Mouse (Mus musculus): ENCODE measurements at regions not wholly inside any gene's neighbourhood (a gene's known extent, or its start where the extent isn't known, plus 50 kb on each side); places are given as distances from the start of the nearest gene placed in this dataset.

DNA sequence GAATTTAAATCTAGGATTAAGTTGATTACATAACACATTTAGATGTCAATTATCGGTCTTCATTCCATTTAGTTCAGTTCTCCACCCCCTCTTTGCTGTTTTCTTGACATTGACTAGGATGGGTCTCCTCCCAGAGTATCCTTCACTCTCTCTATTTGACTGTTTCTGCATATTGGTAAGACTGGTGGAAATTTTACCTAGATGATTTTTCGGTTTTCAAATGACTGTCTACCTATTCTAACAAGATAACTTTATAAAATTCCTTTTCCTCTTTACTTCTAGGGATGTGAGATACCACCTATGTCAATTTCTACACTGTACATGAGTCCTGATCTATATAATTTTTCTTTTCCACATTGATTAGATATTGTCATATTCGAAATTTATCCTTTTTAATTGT, 142.4 kb upstream of the Ccdc54 start:
- TF ChIP-seq CTCF (IDR thresholded peaks at IDR 0.05; ENCODE audit: insufficient read depth, low read length), result no peak
- no peak for TF ChIP-seq POLR2A (IDR thresholded peaks at IDR 0.05; ENCODE audit: borderline replicate concordance, extremely low read depth, low read depth, low read length)
- no peak for DNase-seq
- WGBS, result 92% methylated on average over 3 of the region's 3 CpGs
- Histone ChIP-seq H3K4me1 (ENCODE audit: control insufficient read depth, insufficient read depth, low read length) (peaks cover 4% of the 10 kb centered on the region), H3K4me3 (replicated peaks; ENCODE audit: extremely low read depth, low read depth, low read length) (no peak overlapping the region)

- peak; percentile 93 for DNase-seq
- Histone ChIP-seq H3K4me1 (ENCODE audit: control insufficient read depth, insufficient read depth, low read length) (peaks cover 4% of the 10 kb centered on the region), H3K4me3 (replicated peaks; ENCODE audit: extremely low read depth, low read depth, low read length) (peak overlapping the region; percentile 79)
- WGBS, result under 1% methylated on average over 58 of the region's 58 CpGs
- peak; percentile 93 for TF ChIP-seq POLR2A (IDR thresholded peaks at IDR 0.05; ENCODE audit: borderline replicate concordance, extremely low read depth, low read depth, low read length)
- TF ChIP-seq CTCF (IDR thresholded peaks at IDR 0.05; ENCODE audit: insufficient read depth, low read length), result no peak
Measured at GRCm38 (mm10) chr16:50732082-50733006, 141.4 kb upstream of the Ccdc54 start.

GRCm38 (mm10) chr16:50729341-50729740, 138.4 kb upstream of the Ccdc54 start:
- TF ChIP-seq CTCF (IDR thresholded peaks at IDR 0.05; ENCODE audit: insufficient read depth, low read length) (no peak), POLR2A (IDR thresholded peaks at IDR 0.05; ENCODE audit: borderline replicate concordance, extremely low read depth, low read depth, low read length) (no peak)
- H3K4me1 ChIP-seq (ENCODE audit: control insufficient read depth, insufficient read depth, low read length), result peaks cover 2% of the 10 kb centered on the region; the same call in 1 of the 2 replicates
- WGBS, result 61% methylated on average over 5 of the region's 5 CpGs
- no peak overlapping the region for H3K4me3 ChIP-seq (replicated peaks; ENCODE audit: extremely low read depth, low read depth, low read length)
- no peak for DNase-seq

DNA sequence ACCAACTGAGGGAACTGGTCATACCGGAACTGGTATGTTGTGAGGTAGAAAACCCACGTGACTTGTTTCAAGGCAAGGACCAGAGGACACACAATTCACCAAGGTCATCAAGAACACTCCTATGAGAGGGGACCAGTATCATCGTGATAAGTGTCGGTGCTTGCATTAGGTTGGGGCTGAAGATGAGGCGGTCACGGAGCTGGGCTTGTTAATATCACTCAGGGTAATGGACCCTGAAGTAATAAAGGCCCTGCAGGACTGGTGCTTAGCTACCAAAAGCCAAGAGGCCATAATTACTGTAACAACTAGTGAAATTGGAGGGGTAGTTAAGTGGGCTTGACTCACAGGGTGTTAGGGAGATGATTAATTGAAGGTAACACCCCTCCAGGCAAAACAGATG, 132.2 kb upstream of the Ccdc54 start:
- 94% methylated on average over 6 of the region's 6 CpGs for WGBS
- no peak for DNase-seq
- Histone ChIP-seq H3K4me1 (ENCODE audit: control insufficient read depth, insufficient read depth, low read length) (no peaks in the 10 kb centered on the region), H3K4me3 (replicated peaks; ENCODE audit: extremely low read depth, low read depth, low read length) (no peak overlapping the region)
- TF ChIP-seq POLR2A (IDR thresholded peaks at IDR 0.05; ENCODE audit: borderline replicate concordance, extremely low read depth, low read depth, low read length) (no peak), CTCF (IDR thresholded peaks at IDR 0.05; ENCODE audit: insufficient read depth, low read length) (no peak)

DNA sequence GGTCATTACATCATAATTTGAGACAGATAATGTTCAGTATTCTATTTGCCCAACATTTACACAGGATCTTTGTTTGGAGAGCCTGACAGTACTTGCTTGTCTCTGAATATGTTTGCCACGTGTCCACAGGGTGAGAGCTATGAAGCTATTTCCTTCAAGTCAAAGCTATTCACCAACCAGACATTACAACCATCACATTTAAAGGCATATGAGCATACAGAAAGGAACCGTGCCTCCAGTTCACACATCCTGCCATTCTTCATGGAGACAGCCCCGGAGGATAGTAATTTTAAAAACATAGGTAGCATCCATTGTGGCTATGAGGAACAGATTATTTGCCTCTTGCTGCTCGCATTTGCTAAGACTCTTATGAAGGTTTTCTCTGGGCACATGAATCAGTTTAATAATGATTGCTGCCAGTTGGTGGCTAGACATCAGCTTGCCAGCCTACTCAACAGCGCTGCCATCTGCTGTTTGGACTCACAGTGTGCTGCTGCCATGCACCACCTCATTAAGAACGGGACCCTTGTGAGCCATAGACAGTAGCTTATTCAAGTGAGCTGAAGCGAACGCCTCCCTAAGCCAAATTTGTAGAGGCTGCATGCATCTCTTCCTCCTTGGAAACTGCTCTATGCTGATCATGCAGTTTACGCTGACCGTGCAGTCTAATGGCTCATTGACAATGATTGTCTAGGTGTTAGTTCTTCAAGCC, 126.5 kb upstream of the Ccdc54 start:
- 61% methylated on average over 10 of the region's 10 CpGs for WGBS
- Histone ChIP-seq H3K4me3 (replicated peaks; ENCODE audit: extremely low read depth, low read depth, low read length) (no peak overlapping the region), H3K4me1 (ENCODE audit: control insufficient read depth, insufficient read depth, low read length) (no peaks in the 10 kb centered on the region)
- TF ChIP-seq CTCF (IDR thresholded peaks at IDR 0.05; ENCODE audit: insufficient read depth, low read length) (peak; percentile 23; the same call in 1 of the 2 replicates), POLR2A (IDR thresholded peaks at IDR 0.05; ENCODE audit: borderline replicate concordance, extremely low read depth, low read depth, low read length) (no peak)
- DNase-seq, result no peak

- Histone ChIP-seq H3K4me1 (ENCODE audit: control insufficient read depth, insufficient read depth, low read length) (no peaks in the 10 kb centered on the region), H3K4me3 (replicated peaks; ENCODE audit: extremely low read depth, low read depth, low read length) (no peak overlapping the region)
- DNase-seq, result no peak
- TF ChIP-seq POLR2A (IDR thresholded peaks at IDR 0.05; ENCODE audit: borderline replicate concordance, extremely low read depth, low read depth, low read length), result no peak
- TF ChIP-seq CTCF (IDR thresholded peaks at IDR 0.05; ENCODE audit: insufficient read depth, low read length), result no peak
- WGBS, result 61% methylated on average over 6 of the region's 6 CpGs
Measured at GRCm38 (mm10) chr16:50709727-50710126, 118.8 kb upstream of the Ccdc54 start.

- TF ChIP-seq POLR2A (IDR thresholded peaks at IDR 0.05; ENCODE audit: borderline replicate concordance, extremely low read depth, low read depth, low read length) (no peak), CTCF (IDR thresholded peaks at IDR 0.05; ENCODE audit: insufficient read depth, low read length) (no peak)
- H3K4me3 ChIP-seq (replicated peaks; ENCODE audit: extremely low read depth, low read depth, low read length), result no peak overlapping the region
- WGBS, result 84% methylated on average over 2 of the region's 2 CpGs
- no peaks in the 10 kb centered on the region for H3K4me1 ChIP-seq (ENCODE audit: control insufficient read depth, insufficient read depth, low read length)
- no peak for DNase-seq
Measured at GRCm38 (mm10) chr16:50707906-50708305, 117.0 kb upstream of the Ccdc54 start.

GRCm38 (mm10) chr16:50705921-50706320, 115.0 kb upstream of the Ccdc54 start:
- WGBS, result 47% methylated on average over 4 of the region's 4 CpGs
- no peak for TF ChIP-seq CTCF (IDR thresholded peaks at IDR 0.05; ENCODE audit: insufficient read depth, low read length)
- TF ChIP-seq POLR2A (IDR thresholded peaks at IDR 0.05; ENCODE audit: borderline replicate concordance, extremely low read depth, low read depth, low read length), result no peak
- no peak for DNase-seq
- Histone ChIP-seq H3K4me1 (ENCODE audit: control insufficient read depth, insufficient read depth, low read length) (no peaks in the 10 kb centered on the region), H3K4me3 (replicated peaks; ENCODE audit: extremely low read depth, low read depth, low read length) (no peak overlapping the region)

DNA sequence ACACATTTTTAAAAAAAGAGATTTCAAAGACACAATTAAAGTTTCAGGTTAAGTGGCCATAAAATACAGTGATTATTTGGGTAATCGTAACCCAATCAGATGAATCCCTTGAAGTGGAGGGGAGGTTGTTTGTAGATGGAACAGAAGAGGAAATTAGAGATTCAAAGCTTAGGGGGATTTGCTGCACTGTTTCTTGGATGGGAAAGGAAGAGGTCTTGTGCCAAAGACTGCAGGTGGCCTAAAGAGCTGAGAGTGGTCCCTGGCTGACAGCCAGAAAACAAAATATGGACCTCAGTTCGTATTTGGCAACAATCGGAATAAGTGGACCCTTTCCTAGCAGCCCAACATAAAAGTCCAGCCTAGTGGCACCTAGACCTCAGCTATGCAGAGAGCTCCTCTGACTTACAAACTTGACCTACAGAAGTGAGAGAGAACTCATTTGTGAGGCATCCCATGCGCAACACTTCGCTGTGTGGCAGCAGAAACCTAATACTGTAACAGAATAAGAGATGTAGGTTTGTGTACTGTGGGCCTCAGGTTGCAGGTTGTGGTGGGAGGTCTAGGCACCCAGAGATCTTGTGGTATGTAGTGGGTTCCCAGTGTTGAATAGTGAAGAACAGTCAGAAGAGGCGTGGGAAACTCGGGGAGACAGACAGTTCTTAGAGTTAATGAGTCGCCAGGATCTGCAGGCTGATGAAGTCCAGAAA, 110.0 kb upstream of the Ccdc54 start:
- H3K4me3 ChIP-seq (replicated peaks; ENCODE audit: extremely low read depth, low read depth, low read length), result no peak overlapping the region
- TF ChIP-seq POLR2A (IDR thresholded peaks at IDR 0.05; ENCODE audit: borderline replicate concordance, extremely low read depth, low read depth, low read length), result no peak
- TF ChIP-seq CTCF (IDR thresholded peaks at IDR 0.05; ENCODE audit: insufficient read depth, low read length), result no peak
- no peaks in the 10 kb centered on the region for H3K4me1 ChIP-seq (ENCODE audit: control insufficient read depth, insufficient read depth, low read length)
- 65% methylated on average over 8 of the region's 8 CpGs for WGBS
- no peak for DNase-seq

Data from lung, adult 2 months (tissue).